Mouse (Mus musculus) hindbrain, postnatal 0 days (tissue): ENCODE data around the gene Krtap4-9. TPM values are rescaled to one million over a fixed set of nuclear protein-coding genes. Genes with fewer than 3 reads are reported as not detected.
"Not testable (repeated sequence)": the region's sequence is repeated elsewhere in the genome, so short reads cannot be mapped to it uniquely, and the experiment has no call there.

Experiments used
- ATAC-seq: fragments of 200-750 bp; cut with Nextera tagmentation; 2 replicates; pipeline ENCODE4 v1.8.0; 2017; ENCODE audit warnings: mild to moderate bottlenecking, moderate TSS enrichment, moderate library complexity
- DNase-seq: peaks from one replicate; pipeline ENCODE4 v3.0.0-alpha.2; 2015; ENCODE audit warnings: low spot score
- H3K27ac ChIP-seq: fragments of 300-500 bp; sonication (generic); 2 replicates; pipeline ENCODE4 v1.5.1; 2014; ENCODE audit warnings: mild to moderate bottlenecking
- H3K27me3 ChIP-seq: fragments of 300-500 bp; sonication (generic); 2 replicates; pipeline ENCODE4 v1.6.1; 2014; ENCODE audit warnings: low read length, mixed read lengths; ENCODE audit not compliant: insufficient read depth
- H3K36me3 ChIP-seq: fragments of 300-500 bp; sonication (generic); 2 replicates; pipeline ENCODE4 v1.6.1; 2014; ENCODE audit warnings: low read length, mixed read lengths; ENCODE audit not compliant: insufficient read depth
- H3K4me1 ChIP-seq: fragments of 300-500 bp; sonication (generic); 2 replicates; pipeline ENCODE4 v1.6.1; 2014; ENCODE audit warnings: antibody characterized with exemption, low read length, mixed read lengths; ENCODE audit not compliant: insufficient read depth
- H3K4me2 ChIP-seq: fragments of 300-500 bp; sonication (generic); 2 replicates; pipeline ENCODE4 v1.6.1; 2014; ENCODE audit warnings: low read depth, mild to moderate bottlenecking, low read length, moderate library complexity, mixed read lengths
- H3K4me3 ChIP-seq: fragments of 300-500 bp; sonication (generic); 2 replicates; pipeline ENCODE4 v1.5.1; 2014; ENCODE audit warnings: low read length
- H3K9ac ChIP-seq: fragments of 300-500 bp; sonication (generic); replicated peaks from 2 replicates; pipeline ENCODE4 v1.6.1; 2014; ENCODE audit warnings: mild to moderate bottlenecking, low read length, moderate library complexity, mixed read lengths
- H3K9me3 ChIP-seq: fragments of 300-500 bp; sonication (generic); 2 replicates; pipeline ENCODE4 v1.6.1; 2016; ENCODE audit warnings: low read length, mixed read lengths
- CTCF ChIP-seq: IDR thresholded peaks from 2 replicates; pipeline ENCODE4 v1.5.1; 2016; ENCODE audit warnings: antibody characterized with exemption, control low read depth, low read depth
- WGBS: fragments of 180-500 bp; shearing (Covaris S2); extraction: QIAGEN DNeasy Blood & Tissue Kit; methylation state at CpG from one replicate; pipeline ENCODE4 v1.1.7; 2014; 5-methylcytosine and 5-hydroxymethylcytosine counted together
- polyA plus RNA-seq: library from polyadenylated mRNA; unstranded; fragments of >200 nt; fragmentation: Nextera tagmentation; extraction: Ambion mirVana; gene quantifications from 2 replicates; pipeline ENCODE4 v1.2.1, GENCODE M21; 2015
- total RNA-seq: library from RNA; depleted of rRNA; stranded (reverse); fragments of >200 nt; gene quantifications from 2 replicates; pipeline ENCODE4 v1.2.3, GENCODE M21; 2014; rRNA removed

Gene Krtap4-9
- total and polyA plus RNA-seq, 2 experiments from 2014 or later: not detected

GRCm38 (mm10) chr11:99793367-99793766, 8.4 kb downstream of the Krtap4-9 start, which contains the start of gene Gm11596:
TSS of gene Gm11596 (minus strand) at chr11:99793467.
- ATAC-seq: no peak
- no peak for TF ChIP-seq CTCF

GRCm38 (mm10) chr11:99798832-99799231, 13.8 kb downstream of the Krtap4-9 start, which contains the start of gene Gm11569:
TSS of gene Gm11569 (minus strand) at chr11:99798932.
- not testable (repeated sequence) for H3K4me2 ChIP-seq, ATAC-seq, H3K9me3 ChIP-seq, H3K27ac ChIP-seq, H3K27me3 ChIP-seq, H3K9ac ChIP-seq, H3K4me1 ChIP-seq, DNase-seq, H3K4me3 ChIP-seq, H3K36me3 ChIP-seq
- no CpG with 5 or more reads among the region's 1 CpGs for WGBS

More at GRCm38 (mm10) chr11:99793367-99793766, 8.4 kb downstream of the Krtap4-9 start, which contains the start of gene Gm11596:
- Histone ChIP-seq H3K9ac (no peak within 1 kb of the TSS), H3K4me2 (no peak within 1 kb of the TSS), H3K27me3 (no peaks in the 10 kb centered on the region), H3K27ac (no peak within 1 kb of the TSS), H3K4me3 (no peak within 1 kb of the TSS), H3K9me3 (no peaks in the 10 kb centered on the region), H3K36me3 (no peaks in the 10 kb centered on the region), H3K4me1 (no peaks in the 10 kb centered on the region)
- DNase-seq: no peak
- 90% methylated on average over 2 of the region's 2 CpGs for WGBS

- not testable (repeated sequence) for H3K27ac ChIP-seq, H3K36me3 ChIP-seq, DNase-seq, H3K4me3 ChIP-seq, H3K9ac ChIP-seq, H3K27me3 ChIP-seq, H3K4me2 ChIP-seq, ATAC-seq, H3K9me3 ChIP-seq, H3K4me1 ChIP-seq
- WGBS: no CpG with 5 or more reads among the region's 1 CpGs
These were observed 19.3 kb downstream of the Krtap4-9 start, which contains the start of gene Gm11554 for GRCm38 (mm10) chr11:99804346-99804745. TSS of gene Gm11554 (minus strand) at chr11:99804446.

GRCm38 (mm10) chr11:99809792-99810191, 24.8 kb downstream of the Krtap4-9 start, which contains the start of gene Krtap4-13:
TSS of gene Krtap4-13 (minus strand) at chr11:99809892.
- not testable (repeated sequence) for DNase-seq, H3K27ac ChIP-seq, H3K4me2 ChIP-seq, H3K9me3 ChIP-seq, H3K27me3 ChIP-seq, H3K4me1 ChIP-seq, H3K9ac ChIP-seq, H3K36me3 ChIP-seq, ATAC-seq, H3K4me3 ChIP-seq

GRCm38 (mm10) chr11:99815566-99815965, 30.6 kb downstream of the Krtap4-9 start, which contains the start of gene Gm11564:
TSS of gene Gm11564 (minus strand) at chr11:99815666.
- H3K36me3 ChIP-seq, H3K4me2 ChIP-seq, ATAC-seq, H3K4me1 ChIP-seq, H3K27me3 ChIP-seq, H3K9ac ChIP-seq, H3K4me3 ChIP-seq, H3K9me3 ChIP-seq, DNase-seq, H3K27ac ChIP-seq: not testable (repeated sequence)
- 95% methylated on average over 2 of the region's 2 CpGs for whole genome bisulfite sequencing

Other genes with a start within 250 kb of the Krtap4-9 start
Only the 30 nearest of the 43 such genes appear.
- not detected in 2 replicates for gene Krtap9-3, start 187.1 kb upstream of the Krtap4-9 start, total RNA-seq
- gene Krtap9-3, start 187.1 kb upstream of the Krtap4-9 start, polyA plus RNA-seq: not detected in 2 replicates
- not detected in 2 replicates for gene Gm11938, start 181.9 kb upstream of the Krtap4-9 start, total RNA-seq
- not detected in 2 replicates for gene Gm11938, start 181.9 kb upstream of the Krtap4-9 start, polyA plus RNA-seq
- not detected in 2 replicates for gene Gm11937, start 175.0 kb upstream of the Krtap4-9 start, total RNA-seq
- gene Gm11937, start 175.0 kb upstream of the Krtap4-9 start, polyA plus RNA-seq: not detected in 2 replicates
- gene Krtap2-4, start 170.4 kb upstream of the Krtap4-9 start, total RNA-seq: 2.8 TPM in 1 of 2 replicates, not detected in the other
- gene Krtap2-4, start 170.4 kb upstream of the Krtap4-9 start, polyA plus RNA-seq: not detected in 2 replicates
- gene Gm11562, start 164.8 kb upstream of the Krtap4-9 start, total RNA-seq: not detected in 2 replicates
- gene Gm11562, start 164.8 kb upstream of the Krtap4-9 start, polyA plus RNA-seq: not detected in 2 replicates
- not detected in 2 replicates for gene Krtap4-1, start 157.0 kb upstream of the Krtap4-9 start, total RNA-seq
- not detected in 2 replicates for gene Krtap4-1, start 157.0 kb upstream of the Krtap4-9 start, polyA plus RNA-seq
- not detected in 2 replicates for gene Krtap4-2, start 150.1 kb upstream of the Krtap4-9 start, total RNA-seq
- not detected in 2 replicates for gene Krtap4-2, start 150.1 kb upstream of the Krtap4-9 start, polyA plus RNA-seq
- not detected in 2 replicates for gene Krtap4-7, start 141.1 kb upstream of the Krtap4-9 start, total RNA-seq
- not detected in 2 replicates for gene Krtap4-7, start 141.1 kb upstream of the Krtap4-9 start, polyA plus RNA-seq
- not detected in 2 replicates for gene Gm11555, start 135.0 kb upstream of the Krtap4-9 start, total RNA-seq
- gene Gm11555, start 135.0 kb upstream of the Krtap4-9 start, polyA plus RNA-seq: not detected in 2 replicates
- gene Gm11563, start 126.2 kb upstream of the Krtap4-9 start, total RNA-seq: not detected in 2 replicates
- not detected in 2 replicates for gene Gm11563, start 126.2 kb upstream of the Krtap4-9 start, polyA plus RNA-seq
- gene Krtap4-6, start 119.2 kb upstream of the Krtap4-9 start, total RNA-seq: not detected in 2 replicates
- not detected in 2 replicates for gene Krtap4-6, start 119.2 kb upstream of the Krtap4-9 start, polyA plus RNA-seq
- gene Gm14190, start 94.5 kb upstream of the Krtap4-9 start, total RNA-seq: not detected in 2 replicates
- gene Gm14190, start 94.5 kb upstream of the Krtap4-9 start, polyA plus RNA-seq: not detected in 2 replicates
- gene Gm14180, start 50.9 kb upstream of the Krtap4-9 start, total RNA-seq: not detected in 2 replicates
- gene Gm14180, start 50.9 kb upstream of the Krtap4-9 start, polyA plus RNA-seq: not detected in 2 replicates
- not detected in 2 replicates for gene Gm11595, start 12.3 kb upstream of the Krtap4-9 start, total RNA-seq
- gene Gm11595, start 12.3 kb upstream of the Krtap4-9 start, polyA plus RNA-seq: not detected in 2 replicates
- gene Krtap4-8, start 4.5 kb upstream of the Krtap4-9 start, total RNA-seq: not detected in 2 replicates
- not detected in 2 replicates for gene Krtap4-8, start 4.5 kb upstream of the Krtap4-9 start, polyA plus RNA-seq
- gene Gm11596, start 8.3 kb downstream of the Krtap4-9 start, total RNA-seq: not detected in 2 replicates
- not detected in 2 replicates for gene Gm11596, start 8.3 kb downstream of the Krtap4-9 start, polyA plus RNA-seq
- gene Gm11569, start 13.7 kb downstream of the Krtap4-9 start, total RNA-seq: not detected in 2 replicates
- not detected in 2 replicates for gene Gm11569, start 13.7 kb downstream of the Krtap4-9 start, polyA plus RNA-seq
- not detected in 2 replicates for gene Gm11554, start 19.2 kb downstream of the Krtap4-9 start, total RNA-seq
- not detected in 2 replicates for gene Gm11554, start 19.2 kb downstream of the Krtap4-9 start, polyA plus RNA-seq
- gene Krtap4-13, start 24.7 kb downstream of the Krtap4-9 start, total RNA-seq: not detected in 2 replicates
- not detected in 2 replicates for gene Krtap4-13, start 24.7 kb downstream of the Krtap4-9 start, polyA plus RNA-seq
- not detected in 2 replicates for gene Gm11564, start 30.5 kb downstream of the Krtap4-9 start, total RNA-seq
- gene Gm11564, start 30.5 kb downstream of the Krtap4-9 start, polyA plus RNA-seq: not detected in 2 replicates
- gene 2300003K06Rik, start 52.9 kb downstream of the Krtap4-9 start, total RNA-seq: not detected in 2 replicates
- gene 2300003K06Rik, start 52.9 kb downstream of the Krtap4-9 start, polyA plus RNA-seq: not detected in 2 replicates
- not detected in 2 replicates for gene Krtap4-16, start 66.4 kb downstream of the Krtap4-9 start, total RNA-seq
- gene Krtap4-16, start 66.4 kb downstream of the Krtap4-9 start, polyA plus RNA-seq: not detected in 2 replicates
- not detected in 2 replicates for gene Gm11568, start 72.7 kb downstream of the Krtap4-9 start, total RNA-seq
- gene Gm11568, start 72.7 kb downstream of the Krtap4-9 start, polyA plus RNA-seq: not detected in 2 replicates
- not detected in 2 replicates for gene Gm11559, start 79.3 kb downstream of the Krtap4-9 start, total RNA-seq
- not detected in 2 replicates for gene Gm11559, start 79.3 kb downstream of the Krtap4-9 start, polyA plus RNA-seq
- not detected in 2 replicates for gene Krtap9-1, start 88.2 kb downstream of the Krtap4-9 start, total RNA-seq
- gene Krtap9-1, start 88.2 kb downstream of the Krtap4-9 start, polyA plus RNA-seq: not detected in 2 replicates
- gene Gm11567, start 94.0 kb downstream of the Krtap4-9 start, total RNA-seq: not detected in 2 replicates
- gene Gm11567, start 94.0 kb downstream of the Krtap4-9 start, polyA plus RNA-seq: not detected in 2 replicates
- gene Krtap31-1, start 122.7 kb downstream of the Krtap4-9 start, total RNA-seq: not detected in 2 replicates
- not detected in 2 replicates for gene Krtap31-1, start 122.7 kb downstream of the Krtap4-9 start, polyA plus RNA-seq
- gene Gm11565, start 129.6 kb downstream of the Krtap4-9 start, total RNA-seq: not detected in 2 replicates
- not detected in 2 replicates for gene Gm11565, start 129.6 kb downstream of the Krtap4-9 start, polyA plus RNA-seq
- not detected in 2 replicates for gene Krtap31-2, start 151.1 kb downstream of the Krtap4-9 start, total RNA-seq
- gene Krtap31-2, start 151.1 kb downstream of the Krtap4-9 start, polyA plus RNA-seq: not detected in 2 replicates
- not detected in 2 replicates for gene Krtap9-5, start 163.3 kb downstream of the Krtap4-9 start, total RNA-seq
- not detected in 2 replicates for gene Krtap9-5, start 163.3 kb downstream of the Krtap4-9 start, polyA plus RNA-seq